Mouse (Mus musculus): ENCODE data around the gene Crebzf. TPM values are rescaled to one million over a fixed set of nuclear protein-coding genes. Genes with fewer than 3 reads are reported as not detected.

The Crebzf gene
- polyA plus RNA-seq (2012; rRNA removed), result 18.1 and 31.3 TPM in 2 replicates

DNA sequence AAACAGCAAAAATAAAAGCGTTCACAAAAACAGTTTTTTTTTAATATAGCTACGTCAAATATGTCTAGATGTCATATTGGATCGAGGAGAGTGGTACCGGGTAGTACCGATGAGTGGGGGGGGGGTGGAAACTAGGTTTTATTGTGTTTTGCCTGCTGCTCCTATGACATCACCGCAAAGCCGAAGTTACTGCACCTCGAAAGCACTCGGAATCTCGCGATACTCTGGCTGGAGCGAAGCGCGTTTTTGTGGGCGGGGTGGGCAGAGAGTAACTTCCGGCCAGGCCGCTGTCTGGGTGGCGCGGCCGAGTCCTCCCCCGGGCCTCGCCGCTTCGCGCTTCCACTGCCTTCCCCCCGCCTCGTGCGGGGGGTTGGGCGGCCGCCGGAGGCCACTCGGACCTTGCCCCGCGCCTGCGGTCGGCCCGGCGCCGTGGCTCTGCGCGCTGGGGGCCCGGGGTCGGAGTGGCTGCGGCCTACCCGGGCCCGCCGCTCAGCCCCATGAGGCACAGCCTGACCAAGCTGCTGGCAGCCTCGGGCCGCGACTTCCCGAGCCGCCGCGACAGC, at the start of gene Crebzf:
TSS of gene Crebzf (plus strand) at position 212 of the 563 bp plus-strand sequence.
- WGBS, result under 1% methylated on average over 53 of the region's 54 CpGs
- TF ChIP-seq POLR2A (IDR thresholded peaks at IDR 0.05; ENCODE audit: low read depth, low read length) (peak; percentile 89), CTCF (IDR thresholded peaks at IDR 0.05; ENCODE audit: extremely low read depth, insufficient read length, insufficient replicate concordance, low read depth, low read length) (no peak)
- H3K4me1 ChIP-seq (ENCODE audit: control insufficient read depth, insufficient read depth, insufficient read length, low read length), result 0 out of 2 replicates have a peak, but pooled peaks cover 3% of the 10 kb centered on the region
- peaks cover 8% of the 10 kb centered on the region for H3K36me3 ChIP-seq (ENCODE audit: control insufficient read depth, insufficient read depth, low read length)
- H3K27me3 ChIP-seq (ENCODE audit: control insufficient read depth, insufficient read depth, low read length), result no peaks in the 10 kb centered on the region
- H3K27ac ChIP-seq (ENCODE audit: insufficient read depth, low read depth, low read length), result peak within 1 kb of the TSS; percentile 89
- peak within 1 kb of the TSS; percentile 95 for H3K4me3 ChIP-seq (ENCODE audit: low read depth, low read length)

DNA sequence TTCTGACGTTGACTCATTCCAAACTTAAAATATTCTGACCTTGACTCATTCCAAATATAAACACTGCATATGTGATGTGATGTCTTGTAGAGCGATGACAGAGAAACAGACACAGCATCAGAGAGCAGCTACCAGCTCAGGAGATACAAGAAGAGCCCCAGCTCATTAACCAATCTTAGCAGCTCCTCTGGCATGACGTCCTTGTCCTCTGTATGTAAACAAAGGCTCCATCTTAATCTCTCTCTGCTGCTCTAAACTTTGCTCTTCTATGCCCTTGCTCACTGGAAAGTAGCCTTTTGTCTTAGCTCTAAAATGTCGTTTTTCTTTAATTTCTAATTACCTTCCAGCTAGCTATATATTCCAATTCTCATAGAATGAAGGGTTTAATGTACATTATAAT, 47.5 kb upstream of the Crebzf start:
- no peak overlapping the region for H3K27ac ChIP-seq (ENCODE audit: insufficient read depth, low read depth, low read length)
- H3K4me1 ChIP-seq (ENCODE audit: control insufficient read depth, insufficient read depth, insufficient read length, low read length), result no peaks in the 10 kb centered on the region
- H3K4me3 ChIP-seq (ENCODE audit: low read depth, low read length), result no peak overlapping the region
- 49% methylated on average over 4 of the region's 4 CpGs for WGBS
- TF ChIP-seq CTCF (IDR thresholded peaks at IDR 0.05; ENCODE audit: extremely low read depth, insufficient read length, insufficient replicate concordance, low read depth, low read length) (no peak), POLR2A (IDR thresholded peaks at IDR 0.05; ENCODE audit: low read depth, low read length) (no peak)
- no peaks in the 10 kb centered on the region; the same call in 1 of the 2 replicates for H3K27me3 ChIP-seq (ENCODE audit: control insufficient read depth, insufficient read depth, low read length)
- no peaks in the 10 kb centered on the region for H3K36me3 ChIP-seq (ENCODE audit: control insufficient read depth, insufficient read depth, low read length)

DNA sequence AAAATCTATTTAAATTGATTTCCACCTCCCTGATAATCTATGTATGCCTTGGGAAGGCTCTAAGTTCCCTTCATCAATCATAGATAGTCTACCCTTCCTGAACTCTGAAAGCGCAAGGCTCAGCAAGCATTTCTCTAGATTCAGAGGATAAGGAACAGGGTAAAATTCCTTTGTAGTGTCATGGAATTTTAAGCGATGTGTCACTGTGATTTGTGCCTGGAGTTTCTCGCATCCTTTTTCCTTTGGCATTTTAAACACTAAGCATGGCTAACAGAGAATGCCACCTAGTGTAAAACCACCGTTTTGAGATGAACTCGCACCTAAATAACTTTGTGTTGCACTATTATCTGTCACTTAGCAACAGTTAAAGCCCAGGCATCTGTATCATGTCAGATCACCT, 46.6 kb upstream of the Crebzf start:
- TF ChIP-seq CTCF (IDR thresholded peaks at IDR 0.05; ENCODE audit: extremely low read depth, insufficient read length, insufficient replicate concordance, low read depth, low read length) (no peak), POLR2A (IDR thresholded peaks at IDR 0.05; ENCODE audit: low read depth, low read length) (no peak)
- WGBS, result 56% methylated on average over 5 of the region's 5 CpGs

DNA sequence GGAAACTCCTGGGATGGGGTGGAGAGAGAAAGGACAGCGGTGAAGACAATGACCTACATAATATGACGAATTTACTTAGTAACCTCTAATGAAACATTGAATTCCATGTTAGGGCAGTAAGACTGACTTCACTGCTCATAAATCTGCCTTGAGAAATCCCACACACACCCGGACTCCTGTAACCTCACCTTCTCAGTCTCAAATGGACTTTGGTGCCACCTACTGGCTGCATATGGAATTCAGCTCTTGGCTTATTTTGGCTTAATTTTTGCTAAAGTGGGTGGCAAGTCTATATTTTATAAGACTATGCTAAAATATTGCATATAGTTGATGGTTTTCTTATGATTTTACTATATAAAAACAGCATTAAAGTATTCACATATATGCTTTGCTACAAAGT, 32.6 kb upstream of the Crebzf start:
- no peaks in the 10 kb centered on the region for H3K4me1 ChIP-seq (ENCODE audit: control insufficient read depth, insufficient read depth, insufficient read length, low read length)
- 42% methylated on average over 3 of the region's 3 CpGs for WGBS
- no peaks in the 10 kb centered on the region for H3K36me3 ChIP-seq (ENCODE audit: control insufficient read depth, insufficient read depth, low read length)
- H3K4me3 ChIP-seq (ENCODE audit: low read depth, low read length), result no peak overlapping the region
- no peaks in the 10 kb centered on the region for H3K27me3 ChIP-seq (ENCODE audit: control insufficient read depth, insufficient read depth, low read length)
- TF ChIP-seq POLR2A (IDR thresholded peaks at IDR 0.05; ENCODE audit: low read depth, low read length), result no peak
- TF ChIP-seq CTCF (IDR thresholded peaks at IDR 0.05; ENCODE audit: extremely low read depth, insufficient read length, insufficient replicate concordance, low read depth, low read length), result no peak
- H3K27ac ChIP-seq (ENCODE audit: insufficient read depth, low read depth, low read length), result no peak overlapping the region

More for the DNA sequence above, 46.6 kb upstream of the Crebzf start:
- Histone ChIP-seq H3K4me1 (ENCODE audit: control insufficient read depth, insufficient read depth, insufficient read length, low read length) (no peaks in the 10 kb centered on the region), H3K27me3 (ENCODE audit: control insufficient read depth, insufficient read depth, low read length) (no peaks in the 10 kb centered on the region; the same call in 1 of the 2 replicates), H3K4me3 (ENCODE audit: low read depth, low read length) (no peak overlapping the region), H3K27ac (ENCODE audit: insufficient read depth, low read depth, low read length) (no peak overlapping the region), H3K36me3 (ENCODE audit: control insufficient read depth, insufficient read depth, low read length) (no peaks in the 10 kb centered on the region)

DNA sequence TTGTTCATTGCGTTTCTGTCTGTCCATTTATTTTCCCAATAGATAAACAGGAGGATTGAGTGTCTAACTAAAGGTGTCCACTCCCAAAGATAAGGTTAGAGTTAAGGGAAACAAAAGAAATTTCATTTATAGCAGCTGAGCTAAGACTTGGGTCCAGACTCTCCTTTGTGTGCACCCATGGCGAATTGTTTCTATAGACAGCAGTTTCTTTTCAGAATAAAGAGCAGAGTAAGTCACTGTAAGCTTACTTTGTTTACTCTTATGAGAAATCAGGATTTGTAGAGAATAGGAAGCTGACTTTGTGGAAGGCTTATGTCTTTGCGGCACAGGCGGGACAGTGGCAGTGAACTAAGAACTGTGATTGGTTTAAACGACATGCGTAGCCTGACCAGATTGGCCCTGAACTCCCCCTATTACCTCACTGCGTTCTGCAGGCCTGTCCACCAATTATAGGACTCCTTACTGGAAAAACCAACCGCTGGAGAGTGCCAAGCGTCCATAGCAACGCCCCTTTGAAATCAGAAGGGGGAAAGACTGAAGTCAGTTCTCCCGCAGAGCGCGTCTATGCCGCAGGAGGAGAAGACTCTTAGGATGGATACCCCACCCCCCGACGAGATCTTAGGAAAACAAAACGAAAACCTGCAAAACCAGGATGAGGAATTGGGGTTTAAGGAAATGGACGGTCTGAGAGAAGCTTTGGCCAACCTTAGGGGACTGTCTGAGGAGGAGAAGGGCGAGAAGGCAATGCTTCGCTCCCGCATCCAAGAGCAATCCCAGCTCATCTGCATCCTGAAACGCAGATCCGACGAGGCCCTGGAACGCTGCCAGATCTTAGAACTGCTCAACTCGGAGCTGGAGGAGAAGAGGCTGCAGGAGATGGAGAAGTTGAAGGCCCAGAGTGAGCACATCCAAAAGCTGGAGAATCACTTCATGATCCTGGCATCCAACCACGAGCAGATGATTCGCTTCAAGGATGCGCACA, 16.2 kb upstream of the Crebzf start, which contains the start of gene Ccdc89:
TSS of gene Ccdc89 (plus strand) at position 558 of the 982 bp plus-strand sequence.
- H3K27ac ChIP-seq (ENCODE audit: insufficient read depth, low read depth, low read length), result no peak within 1 kb of the TSS
- TF ChIP-seq POLR2A (IDR thresholded peaks at IDR 0.05; ENCODE audit: low read depth, low read length) (peak; percentile 16; the same call in 1 of the 2 replicates), CTCF (IDR thresholded peaks at IDR 0.05; ENCODE audit: extremely low read depth, insufficient read length, insufficient replicate concordance, low read depth, low read length) (no peak)
- WGBS, result 19% methylated on average over 29 of the region's 29 CpGs
- H3K36me3 ChIP-seq (ENCODE audit: control insufficient read depth, insufficient read depth, low read length), result no peaks in the 10 kb centered on the region
- H3K4me1 ChIP-seq (ENCODE audit: control insufficient read depth, insufficient read depth, insufficient read length, low read length), result no peaks in the 10 kb centered on the region
- H3K4me3 ChIP-seq (ENCODE audit: low read depth, low read length), result peak within 1 kb of the TSS; percentile 56
- H3K27me3 ChIP-seq (ENCODE audit: control insufficient read depth, insufficient read depth, low read length), result no peaks in the 10 kb centered on the region

DNA sequence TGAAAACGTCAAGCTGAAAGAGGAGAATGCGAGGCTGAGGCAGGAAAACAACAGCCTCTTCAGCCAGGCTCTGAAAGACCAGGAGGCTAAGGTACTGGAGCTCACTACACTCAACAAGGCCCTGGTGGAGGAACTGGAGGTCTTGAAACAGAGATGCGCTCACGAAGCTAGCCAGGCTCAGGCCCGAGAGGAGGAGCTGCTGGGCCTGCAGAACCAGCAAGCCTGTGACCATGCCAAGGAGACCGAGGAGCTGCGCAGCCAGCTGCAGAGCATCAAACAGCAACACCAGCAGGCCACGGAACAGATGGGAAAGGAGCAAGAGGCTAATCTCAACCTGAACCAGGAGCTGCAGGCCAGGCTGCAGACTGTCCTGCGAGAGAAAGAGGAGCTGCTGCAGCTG, 15.5 kb upstream of the Crebzf start:
- Histone ChIP-seq H3K27me3 (ENCODE audit: control insufficient read depth, insufficient read depth, low read length) (no peaks in the 10 kb centered on the region), H3K4me3 (ENCODE audit: low read depth, low read length) (peak overlapping the region; percentile 56; the same call in 1 of the 2 replicates), H3K4me1 (ENCODE audit: control insufficient read depth, insufficient read depth, insufficient read length, low read length) (no peaks in the 10 kb centered on the region), H3K36me3 (ENCODE audit: control insufficient read depth, insufficient read depth, low read length) (no peaks in the 10 kb centered on the region), H3K27ac (ENCODE audit: insufficient read depth, low read depth, low read length) (no peak overlapping the region)
- TF ChIP-seq POLR2A (IDR thresholded peaks at IDR 0.05; ENCODE audit: low read depth, low read length) (no peak), CTCF (IDR thresholded peaks at IDR 0.05; ENCODE audit: extremely low read depth, insufficient read length, insufficient replicate concordance, low read depth, low read length) (no peak)
- 64% methylated on average over 9 of the region's 9 CpGs for WGBS

DNA sequence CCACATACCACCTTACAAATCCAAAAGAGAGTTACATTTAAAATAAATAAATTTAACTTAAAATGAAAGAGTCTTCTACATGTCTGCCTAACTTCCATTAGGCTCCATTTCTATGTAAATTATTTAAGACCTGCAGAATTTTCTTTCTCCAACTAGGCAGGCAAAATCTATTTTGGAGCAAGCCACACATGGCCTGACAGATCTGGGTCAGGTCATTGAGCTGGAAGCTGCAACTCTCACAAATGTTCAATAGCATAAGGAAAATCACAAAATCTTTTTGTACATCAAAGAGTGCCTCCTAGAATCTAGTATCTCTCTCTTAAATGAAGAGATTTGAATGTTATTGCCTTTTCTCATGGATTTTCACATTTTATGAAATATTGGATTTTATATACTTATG, 10.3 kb upstream of the Crebzf start:
- TF ChIP-seq POLR2A (IDR thresholded peaks at IDR 0.05; ENCODE audit: low read depth, low read length) (no peak), CTCF (IDR thresholded peaks at IDR 0.05; ENCODE audit: extremely low read depth, insufficient read length, insufficient replicate concordance, low read depth, low read length) (no peak)

More for the DNA sequence above, 10.3 kb upstream of the Crebzf start:
- H3K27me3 ChIP-seq (ENCODE audit: control insufficient read depth, insufficient read depth, low read length), result no peaks in the 10 kb centered on the region
- H3K4me3 ChIP-seq (ENCODE audit: low read depth, low read length), result no peak overlapping the region
- H3K36me3 ChIP-seq (ENCODE audit: control insufficient read depth, insufficient read depth, low read length), result no peaks in the 10 kb centered on the region
- H3K4me1 ChIP-seq (ENCODE audit: control insufficient read depth, insufficient read depth, insufficient read length, low read length), result no peaks in the 10 kb centered on the region
- H3K27ac ChIP-seq (ENCODE audit: insufficient read depth, low read depth, low read length), result no peak overlapping the region

Data from small intestine, adult 2 months (tissue).